Mouse (Mus musculus): ENCODE measurements around the gene C130032M10Rik.

DNA sequence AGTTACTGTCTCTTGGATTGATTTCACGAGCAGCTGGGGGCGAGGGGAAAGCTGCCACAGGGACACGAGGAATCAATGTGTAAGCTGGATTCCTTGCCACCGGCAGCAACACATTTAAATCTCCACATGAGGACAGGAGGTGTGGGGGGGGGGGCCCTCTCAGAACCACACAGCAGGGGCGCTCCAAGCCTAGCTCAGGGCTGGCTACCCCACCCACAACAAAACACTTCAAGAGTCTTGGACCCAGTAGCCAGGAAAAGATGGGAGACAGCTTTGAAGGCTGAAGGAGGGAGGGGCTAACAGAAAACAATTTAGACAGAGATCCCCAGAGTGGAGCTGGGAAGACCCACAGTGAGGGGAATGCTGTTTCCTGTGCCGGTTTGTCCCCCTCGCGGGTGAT lies 10.4 kb downstream of the C130032M10Rik start:
- no peak for TF ChIP-seq CTCF (IDR thresholded peaks at IDR 0.05; ENCODE audit: low read depth)
- TF ChIP-seq EP300 (optimal IDR thresholded peaks at IDR 0.05), result no peak

Measured in stomach, postnatal 0 days (tissue).